24 mouse cellular contexts compared by ENCODE assay signal in the genomic region with DNA sequence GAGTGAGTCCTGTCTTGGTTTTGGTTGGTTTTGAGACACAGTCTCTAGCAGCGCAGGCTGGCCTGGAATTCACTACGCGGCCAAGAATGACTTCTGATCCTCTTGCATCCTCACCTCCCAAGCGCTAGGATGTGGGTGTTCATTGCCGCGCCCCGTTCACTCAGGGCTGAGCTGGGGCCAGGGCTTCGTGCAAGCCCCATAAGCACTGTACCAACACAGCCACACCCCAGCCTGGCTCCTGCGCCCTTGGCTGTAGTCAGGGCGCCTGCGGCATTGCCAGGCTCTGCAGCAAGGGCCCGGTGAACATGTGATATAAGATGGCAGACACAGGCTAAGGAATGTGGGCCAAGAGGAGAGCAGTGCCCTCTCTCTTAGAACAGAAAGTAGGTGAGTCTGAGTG.
"Had no signal": no experiment of that assay in that cellular context is flagged by ENCODE, and none has a peak within 500 bp of the region (broad histone marks: within the 10 kb centered on the region; RNA-seq: fewer than 3 reads in every experiment).

No protein-coding gene starts in this region.

- ATAC-seq: forebrain, postnatal 0 days; hindbrain, postnatal 0 days had no signal

- H3K4me3 ChIP-seq: heart, adult 2 months; heart, embryonic 10.5 days; heart, embryonic 13.5 days; heart, embryonic 15.5 days; hindbrain, embryonic 13.5 days; hindbrain, embryonic 15.5 days; layer of hippocampus, adult 2 months; left cerebral cortex, adult 2 months; limb, embryonic 10.5 days; limb, embryonic 12.5 days had no signal

- H3K9ac ChIP-seq: forebrain, postnatal 0 days; heart, embryonic 13.5 days; heart, embryonic 15.5 days; hindbrain, embryonic 13.5 days; hindbrain, embryonic 15.5 days; limb, embryonic 12.5 days had no signal

- H3K36me3 ChIP-seq: heart, embryonic 15.5 days; limb, embryonic 10.5 days; limb, embryonic 12.5 days had no signal

- H3K4me2 ChIP-seq: heart, embryonic 13.5 days; heart, embryonic 15.5 days; hindbrain, embryonic 13.5 days; hindbrain, embryonic 15.5 days; limb, embryonic 12.5 days; liver, embryonic 11.5 days had no signal

- H3K9me3 ChIP-seq: heart, embryonic 10.5 days; heart, embryonic 13.5 days; heart, embryonic 15.5 days; hindbrain, embryonic 13.5 days; hindbrain, embryonic 15.5 days; limb, embryonic 10.5 days; limb, embryonic 12.5 days had no signal

- DNase-seq: forebrain, postnatal 0 days; gastrocnemius, postnatal 14 days; gastrocnemius, postnatal 36 days; heart, adult 11 months; heart, adult 2 months; heart, postnatal 14 days; heart, postnatal 36 days; kidney, adult 18-20 months; kidney, adult 8-10 months; kidney, postnatal 10 days; kidney, postnatal 25 days; kidney, postnatal 4 days; liver had no signal

- H3K27me3 ChIP-seq: heart, embryonic 13.5 days; heart, embryonic 15.5 days; hindbrain, embryonic 13.5 days; hindbrain, embryonic 15.5 days; limb, embryonic 12.5 days had no signal

- H3K27ac ChIP-seq: heart, adult 2 months; heart, embryonic 10.5 days; heart, embryonic 13.5 days; heart, embryonic 15.5 days; hindbrain, embryonic 13.5 days; hindbrain, embryonic 15.5 days; hindbrain, postnatal 0 days; layer of hippocampus, adult 2 months; left cerebral cortex, adult 2 months; limb, embryonic 10.5 days; limb, embryonic 12.5 days had no signal

- H3K4me1 ChIP-seq: heart, embryonic 15.5 days; hindbrain, embryonic 13.5 days; hindbrain, embryonic 15.5 days; limb, embryonic 12.5 days had no signal
